Mouse (Mus musculus): ENCODE measurements around the gene Hmx1.

Hmx1 gene

DNA sequence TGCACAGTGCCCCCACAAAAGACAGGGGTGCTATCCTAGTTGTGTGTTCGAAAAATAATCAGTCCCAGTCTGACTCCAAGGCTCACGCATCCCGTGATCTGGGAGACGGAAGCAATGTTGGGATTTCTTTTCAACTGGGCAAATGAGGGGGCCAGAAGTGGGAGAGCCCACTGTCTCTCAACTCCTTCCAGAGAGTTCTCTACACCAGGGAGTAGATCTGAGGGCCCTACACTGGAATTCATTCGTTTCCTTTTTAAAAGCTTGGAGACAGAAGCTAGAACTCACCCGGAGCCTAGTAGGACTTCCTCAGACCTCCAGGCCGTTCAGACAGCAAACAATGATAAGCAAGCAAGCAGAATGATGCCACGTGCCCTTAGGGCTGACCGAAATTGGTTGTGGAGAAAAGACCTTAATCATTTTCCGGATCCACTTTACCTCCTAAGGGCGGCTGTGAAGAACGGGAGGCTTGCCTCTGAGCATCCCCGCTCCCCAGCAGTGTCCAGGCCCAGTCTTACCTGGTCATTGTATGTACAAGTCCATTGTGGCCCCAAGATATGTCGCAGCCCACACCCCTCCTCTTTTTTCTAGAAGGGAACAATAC, 9.5 kb downstream of the Hmx1 start:
- DNase-seq, result no peak

- DNase-seq, result no peak
These were observed 10.2 kb downstream of the Hmx1 start for GRCm38 (mm10) chr5:35399061-35399460.

DNA sequence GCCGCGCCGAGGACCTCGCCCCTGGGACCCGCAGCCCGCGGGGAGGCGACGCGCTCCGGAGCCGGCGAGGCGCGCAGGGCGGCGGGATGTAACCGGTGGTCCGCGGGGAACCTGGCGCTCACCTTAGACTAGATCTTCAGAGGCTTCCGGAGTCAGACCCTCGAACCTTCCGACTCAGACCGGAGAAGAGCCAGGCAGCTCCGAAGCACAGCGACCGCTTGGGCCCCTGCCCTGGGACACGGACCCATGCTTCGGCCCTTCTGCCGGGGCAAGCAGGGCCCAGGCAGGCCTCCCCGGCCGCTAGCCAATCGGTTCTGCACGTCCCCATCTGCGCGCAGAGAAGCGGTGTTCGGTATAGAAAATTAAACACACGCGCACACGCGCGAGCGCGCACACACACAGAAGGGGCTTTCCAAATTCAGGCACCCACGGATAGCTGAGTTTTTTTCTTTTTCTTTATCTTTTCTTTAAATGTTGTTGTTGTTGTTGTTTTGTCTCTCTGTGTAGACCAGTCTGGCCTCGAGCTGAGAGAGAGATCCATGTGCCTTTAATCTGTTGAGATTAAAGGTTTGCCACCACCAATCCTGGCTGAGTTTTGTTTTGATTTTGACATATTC, 10.9 kb downstream of the Hmx1 start:
- DNase-seq, result no peak

GRCm38 (mm10) chr5:35401240-35401639, 12.3 kb downstream of the Hmx1 start:
- no peak for DNase-seq

DNA sequence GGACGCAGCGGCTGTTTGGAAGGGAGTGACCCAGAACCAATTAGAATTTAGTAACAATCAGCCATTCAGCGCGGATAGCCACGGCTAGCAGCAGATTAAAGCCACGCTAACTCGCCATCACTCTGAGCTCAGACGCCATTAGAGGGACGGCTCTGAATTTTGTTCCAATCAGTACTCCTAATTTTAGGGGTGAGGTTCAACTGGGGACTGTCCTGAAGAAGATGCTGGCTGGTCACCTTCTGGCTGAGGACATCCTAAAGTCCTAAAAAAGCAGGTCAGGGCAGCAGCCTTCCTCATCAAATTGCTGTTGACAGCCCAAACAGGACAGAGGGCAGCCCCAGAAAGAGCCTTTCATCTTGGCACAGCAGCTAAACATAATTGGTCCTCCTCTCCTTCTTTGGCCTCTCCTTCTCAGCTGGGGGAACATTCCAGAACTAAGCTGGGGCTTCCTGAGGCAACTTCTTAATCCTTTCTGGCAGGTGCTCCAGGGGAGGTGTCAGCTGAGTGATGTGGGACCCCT, 18.6 kb downstream of the Hmx1 start:
- DNase-seq, result no peak

DNA sequence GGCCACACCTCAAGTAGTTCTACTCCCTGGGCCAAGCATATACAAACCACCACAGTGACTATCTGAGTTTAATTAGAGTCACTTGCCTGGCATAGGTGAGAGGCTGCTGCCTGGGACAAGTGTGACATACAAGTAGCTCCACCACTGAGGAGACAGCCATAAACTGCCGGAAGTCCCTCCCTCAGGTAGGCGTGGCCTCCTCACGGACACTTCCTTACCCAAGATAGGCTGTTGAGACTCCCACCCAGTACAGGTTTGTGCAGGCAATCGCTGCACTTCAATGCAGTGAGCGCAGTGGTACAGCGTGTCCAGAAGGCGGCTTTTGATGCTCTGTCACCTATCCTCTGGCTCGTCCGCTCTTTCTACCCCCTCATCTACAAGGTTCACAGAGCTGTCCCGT, 22.1 kb downstream of the Hmx1 start:
- DNase-seq, result no peak

DNA sequence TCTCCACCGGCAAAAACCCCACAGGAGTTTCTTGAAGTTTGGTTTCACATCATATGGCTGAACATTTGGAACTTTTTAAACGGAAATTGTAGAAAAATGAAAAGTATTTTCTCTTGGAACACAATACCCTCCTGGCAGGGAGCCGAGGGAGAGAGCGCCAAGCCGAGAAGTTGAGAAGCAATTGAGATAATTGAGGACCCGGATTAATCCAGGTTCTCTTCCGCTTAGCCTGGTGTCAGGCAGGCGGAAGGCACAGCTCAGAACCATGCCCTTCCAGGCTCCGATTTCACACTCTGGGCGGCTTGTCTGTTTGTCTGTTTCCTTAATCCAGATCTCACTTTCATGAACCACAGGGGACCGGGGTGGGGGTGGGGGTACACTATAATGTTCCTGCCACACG, 23.9 kb downstream of the Hmx1 start:
- DNase-seq, result no peak

- no peak for DNase-seq
These were observed 28.8 kb downstream of the Hmx1 start for GRCm38 (mm10) chr5:35417707-35418106.

- no peak for DNase-seq
These were observed 32.7 kb downstream of the Hmx1 start for GRCm38 (mm10) chr5:35421622-35422021.

DNA sequence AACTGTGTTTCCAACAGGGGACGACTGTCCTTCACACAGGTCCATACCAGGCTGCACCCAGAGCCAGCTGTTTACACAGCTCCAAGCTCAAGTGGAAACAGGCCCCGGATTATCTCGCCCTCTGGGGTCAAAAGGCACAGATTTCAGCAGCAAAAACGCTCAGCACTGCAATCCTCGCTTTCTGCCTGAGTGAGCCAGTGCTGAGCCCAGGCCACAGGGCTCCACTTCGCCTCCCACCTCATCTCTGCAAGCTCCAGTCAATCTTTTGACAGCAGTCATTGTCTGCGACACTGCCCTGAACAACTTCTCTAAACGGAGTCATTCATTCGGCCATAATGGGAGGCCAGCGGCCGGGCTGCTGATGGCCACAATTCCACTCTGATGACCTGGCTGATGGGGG, 36.3 kb downstream of the Hmx1 start:
- DNase-seq, result peak; percentile 54

DNA sequence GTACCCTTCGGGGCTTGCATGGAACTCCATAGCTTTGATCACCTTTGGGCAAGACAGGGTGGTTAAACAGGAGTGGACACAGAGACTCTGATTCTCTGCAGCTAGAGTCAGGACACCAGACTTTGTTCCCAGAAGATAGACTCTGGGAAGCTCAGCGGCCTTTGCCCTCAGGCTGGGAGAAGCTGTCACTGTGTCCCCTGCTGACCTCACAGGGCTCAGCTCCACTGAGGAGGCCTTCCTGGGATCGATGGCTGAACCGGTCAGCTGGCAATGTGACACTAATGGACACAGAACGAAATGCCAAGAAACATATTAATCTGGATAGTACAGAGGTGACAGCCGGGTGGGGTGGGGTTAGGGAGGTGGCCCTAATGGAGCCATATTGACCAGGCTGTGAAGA, 39.0 kb downstream of the Hmx1 start:
- no peak for DNase-seq

DNA sequence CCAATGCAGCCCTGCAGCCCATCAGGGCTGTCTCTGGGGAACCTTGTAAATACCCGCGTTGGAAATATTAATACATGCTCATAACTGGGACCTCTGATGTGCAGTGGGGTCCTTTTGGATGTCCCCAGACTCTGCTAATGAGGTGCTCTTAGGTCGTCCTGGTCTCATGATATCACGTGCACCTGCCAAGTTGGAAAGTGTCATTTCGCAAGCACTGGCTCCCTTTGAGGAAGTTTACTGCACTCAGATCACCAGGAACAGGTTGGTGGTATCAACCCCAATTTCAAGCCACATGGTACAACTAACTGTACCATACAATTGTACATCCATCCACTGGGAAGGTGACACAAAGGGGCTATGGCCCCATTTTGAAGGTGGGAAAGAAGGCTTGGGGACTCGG, 39.5 kb downstream of the Hmx1 start:
- DNase-seq, result no peak

DNA sequence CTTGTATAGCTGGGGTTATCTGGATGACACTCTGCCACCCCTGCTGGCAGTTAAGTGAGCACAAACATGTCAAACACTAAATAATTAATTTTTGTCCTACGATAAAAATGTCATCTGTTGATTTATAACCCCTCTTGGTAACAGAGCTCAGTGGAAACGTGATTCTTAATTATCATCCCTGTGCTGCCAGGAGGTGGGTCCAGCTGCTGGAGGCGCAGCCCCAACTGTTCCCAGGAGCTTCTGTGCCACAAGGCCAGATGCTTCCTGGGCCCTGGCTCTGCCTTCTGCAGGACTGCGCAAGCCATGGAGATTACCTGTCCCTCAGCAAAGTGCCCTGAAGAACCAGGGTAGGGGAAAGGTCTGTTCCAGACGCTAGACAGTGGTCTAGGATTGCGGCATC, 43.2 kb downstream of the Hmx1 start:
- DNase-seq, result no peak

- DNase-seq, result no peak
These were observed 45.1 kb downstream of the Hmx1 start for GRCm38 (mm10) chr5:35434038-35434437.

GRCm38 (mm10) chr5:35434703-35435102, 45.8 kb downstream of the Hmx1 start:
- DNase-seq, result no peak

GRCm38 (mm10) chr5:35438805-35439204, 49.9 kb downstream of the Hmx1 start:
- no peak for DNase-seq

DNA sequence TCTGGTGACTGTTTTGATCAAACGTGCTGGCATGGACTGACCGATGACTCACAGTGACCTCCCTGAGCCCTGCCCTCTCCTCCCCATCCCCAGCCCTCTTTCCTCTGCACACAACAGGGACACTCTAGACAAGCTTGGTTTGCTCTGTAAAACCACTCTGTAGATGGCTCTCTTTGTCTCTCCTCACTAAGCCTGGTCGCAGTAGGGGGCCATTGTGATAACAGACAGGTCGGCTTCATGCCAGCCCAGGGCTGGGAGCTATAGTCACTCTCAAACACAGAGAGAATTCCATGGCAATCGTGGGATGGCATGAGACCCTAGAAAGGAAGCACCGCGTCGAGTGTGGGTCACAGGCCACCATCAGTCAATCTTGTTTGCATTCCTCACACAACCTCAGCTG, 51.6 kb downstream of the Hmx1 start:
- no peak for DNase-seq

DNA sequence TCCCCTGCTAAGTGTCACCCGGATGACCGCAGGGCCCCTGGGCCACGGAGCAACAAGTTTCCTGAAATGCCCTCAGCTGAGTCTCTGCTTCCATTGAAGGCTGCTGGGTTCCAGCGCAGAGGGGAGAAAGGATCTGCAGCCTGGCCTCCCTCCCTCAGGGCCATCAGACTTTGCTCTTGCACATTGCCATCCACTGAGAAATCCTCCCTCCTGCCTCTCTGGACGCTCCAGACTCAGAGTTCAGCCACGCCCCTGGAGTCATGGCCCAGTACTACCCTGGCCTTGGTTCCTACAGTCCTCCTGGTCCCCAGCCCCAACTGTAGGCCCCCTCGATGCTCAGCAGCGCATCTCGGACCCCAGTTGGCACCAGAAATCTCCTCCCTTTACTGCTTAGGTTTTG, 52.5 kb downstream of the Hmx1 start:
- DNase-seq, result peak; percentile 22

- DNase-seq, result no peak
These were observed 55.8 kb downstream of the Hmx1 start for GRCm38 (mm10) chr5:35444731-35445130.

GRCm38 (mm10) chr5:35447656-35448443, 58.9 kb downstream of the Hmx1 start:
- DNase-seq, result peak; percentile 9

Data from kidney, postnatal 14 days (tissue).